Mouse (Mus musculus) retina, postnatal 1 day (tissue): ENCODE results near the gene Mrpl42.

Source experiments
- DNase-seq: peaks from one replicate; pipeline ENCODE4 v3.0.0-alpha.2; 2012

The Mrpl42 gene

GRCm38 (mm10) chr10:95456103-95456502 lies 45.6 kb downstream of the Mrpl42 start:
- DNase-seq, result no peak

GRCm38 (mm10) chr10:95453282-95453681 lies 48.5 kb downstream of the Mrpl42 start:
- no peak for DNase-seq

GRCm38 (mm10) chr10:95449033-95449432 lies 52.7 kb downstream of the Mrpl42 start:
- no peak for DNase-seq

- DNase-seq, result no peak
These were observed 53.8 kb downstream of the Mrpl42 start for GRCm38 (mm10) chr10:95447954-95448353.

- DNase-seq, result no peak
These were observed 56.4 kb downstream of the Mrpl42 start for GRCm38 (mm10) chr10:95445104-95446056.

- no peak for DNase-seq
These were observed 59.4 kb downstream of the Mrpl42 start for GRCm38 (mm10) chr10:95442334-95442733.

GRCm38 (mm10) chr10:95440566-95440965 lies 61.2 kb downstream of the Mrpl42 start:
- peak; percentile 12 for DNase-seq

- DNase-seq, result no peak
These were observed 61.9 kb downstream of the Mrpl42 start for GRCm38 (mm10) chr10:95439718-95440339.

- no peak for DNase-seq
These were observed 62.8 kb downstream of the Mrpl42 start for GRCm38 (mm10) chr10:95438941-95439340.
